Mouse (Mus musculus) ovary, adult 10 weeks (tissue): ENCODE results near the gene Olfr1471. TPM values are rescaled to one million over a fixed set of nuclear protein-coding genes. Genes with fewer than 3 reads are reported as not detected.

Experiments
- polyA plus RNA-seq: library from polyadenylated mRNA; stranded (reverse); fragments of 350-450 nt; fragmentation: Illumina TruSeq; extraction: RNeasy Lipid Tissue Mini Kit (QIAGEN cat#74804); gene quantifications from one replicate; pipeline ENCODE4 v1.2.3, GENCODE M21; 2014

Olfr1471 gene
- polyA plus RNA-seq, result not detected

DNA sequence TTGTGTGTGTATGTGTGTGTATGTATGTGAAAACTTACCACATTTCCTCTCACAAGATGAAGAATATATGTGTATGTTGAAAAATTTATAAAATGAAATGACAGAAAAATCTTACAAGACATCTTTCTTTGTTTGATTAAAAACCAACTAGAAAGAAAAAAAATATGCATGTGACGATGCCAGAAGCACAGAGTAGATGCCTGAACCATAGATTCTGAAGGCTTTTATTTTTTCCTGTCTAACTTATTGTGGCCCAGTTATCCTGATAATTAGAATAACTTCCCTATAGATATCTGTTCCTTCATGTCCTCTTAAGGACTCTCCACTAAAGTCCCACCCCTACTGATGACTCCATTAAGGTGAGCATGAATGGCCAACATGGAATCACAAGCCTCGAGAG, at the start of gene Olfr1471:
Olfr1471 (plus strand) TSS at position 301 of the 400 bp plus-strand sequence.

GRCm38 (mm10) chr19:13407549-13407948, 35.7 kb upstream of the Olfr1471 start, which contains the start of gene Olfr1469:
TSS of gene Olfr1469 (plus strand) at chr19:13407849.

GRCm38 (mm10) chr19:13455986-13456385, 12.8 kb downstream of the Olfr1471 start, which contains the start of gene Olfr1472:
TSS of gene Olfr1472 (minus strand) at chr19:13456086.

DNA sequence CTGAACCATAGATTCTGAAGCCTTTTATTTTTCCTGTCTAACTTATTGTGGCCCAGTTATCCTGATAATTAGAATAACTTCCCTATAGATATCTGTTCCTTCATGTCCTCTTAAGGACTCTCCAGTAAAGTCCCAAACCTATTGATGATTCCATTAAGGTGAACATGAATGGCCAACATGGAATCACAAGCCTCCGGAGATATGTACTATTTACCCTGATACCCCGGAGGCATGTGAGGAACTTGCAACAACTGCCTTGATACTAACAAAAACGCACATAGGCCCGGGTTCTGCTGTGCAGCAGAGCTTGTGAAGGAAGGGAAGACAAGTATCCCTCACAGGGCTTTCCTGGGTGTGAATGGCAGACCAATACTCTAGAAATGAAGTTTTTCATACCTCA, 26.1 kb downstream of the Olfr1471 start, which contains the start of gene Olfr1474:
Olfr1474 (plus strand) TSS at position 301 of the 400 bp plus-strand sequence.

GRCm38 (mm10) chr19:13480096-13480495, 36.9 kb downstream of the Olfr1471 start, which contains the start of gene Olfr1475:
TSS of gene Olfr1475 (minus strand) at chr19:13480196.

DNA sequence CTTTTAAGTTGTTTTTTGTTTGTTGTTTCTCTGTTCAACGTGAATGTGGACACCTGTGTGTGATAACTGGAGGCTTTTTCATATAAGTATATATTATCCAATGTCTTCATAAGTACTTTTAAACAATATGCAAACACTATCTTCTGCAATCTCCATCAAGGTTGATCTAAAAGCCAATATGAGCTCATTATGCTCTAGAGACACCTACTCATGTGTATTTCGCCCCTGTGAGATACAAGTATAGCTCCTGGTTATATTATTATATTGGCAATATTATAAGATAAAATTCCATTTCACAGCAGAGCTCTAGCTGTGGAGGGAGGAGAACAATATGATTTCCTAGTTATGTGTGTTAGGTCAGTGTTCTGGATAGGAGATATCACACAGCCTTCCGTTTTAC, 57.0 kb downstream of the Olfr1471 start, which contains the start of gene Olfr1477:
Olfr1477 (plus strand) TSS at position 301 of the 400 bp plus-strand sequence.

Other genes starting within 250 kb of the Olfr1471 start
- not detected for gene Olfr1463, start 212.1 kb upstream of the Olfr1471 start, polyA plus RNA-seq
- not detected for gene Olfr1465, start 127.9 kb upstream of the Olfr1471 start, polyA plus RNA-seq
- not detected for gene Olfr1466, start 104.5 kb upstream of the Olfr1471 start, polyA plus RNA-seq
- gene Olfr1467, start 81.2 kb upstream of the Olfr1471 start, polyA plus RNA-seq, result not detected
- gene Olfr1469, start 35.6 kb upstream of the Olfr1471 start, polyA plus RNA-seq, result not detected
- gene Olfr1472, start 12.7 kb downstream of the Olfr1471 start, polyA plus RNA-seq, result not detected
- gene Olfr1474, start 26.2 kb downstream of the Olfr1471 start, polyA plus RNA-seq, result not detected
- gene Olfr1475, start 36.8 kb downstream of the Olfr1471 start, polyA plus RNA-seq, result not detected
- not detected for gene Olfr1477, start 57.1 kb downstream of the Olfr1471 start, polyA plus RNA-seq
- not detected for gene Olfr1480, start 84.5 kb downstream of the Olfr1471 start, polyA plus RNA-seq
- gene Olfr1484, start 140.1 kb downstream of the Olfr1471 start, polyA plus RNA-seq, result not detected
- not detected for gene Olfr1487, start 174.0 kb downstream of the Olfr1471 start, polyA plus RNA-seq
- not detected for gene Olfr1489, start 188.2 kb downstream of the Olfr1471 start, polyA plus RNA-seq
- not detected for gene Olfr1490, start 207.7 kb downstream of the Olfr1471 start, polyA plus RNA-seq